Mouse (Mus musculus) C2C12 (cell line): ENCODE measurements around the gene Togaram1.

Experiments
- CTCF ChIP-seq: IDR thresholded peaks from one replicate; pipeline ENCODE4 v1.5.1; 2011; ENCODE audit not compliant: control insufficient read depth, insufficient read depth, insufficient read length
- MAX ChIP-seq: IDR thresholded peaks from one replicate; pipeline ENCODE4 v1.6.1; 2011; ENCODE audit warnings: mild to moderate bottlenecking, control low read depth

- TF ChIP-seq MAX (no peak), CTCF (no peak)
Observed at GRCm38 (mm10) chr12:64966101-64966631, 562 bp downstream of the Togaram1 start.
